Mouse (Mus musculus) lung, embryonic 15.5 days (tissue): ENCODE results near the gene Tspan4. TPM values are rescaled to one million over a fixed set of nuclear protein-coding genes. Genes with fewer than 3 reads are reported as not detected.
A peak's percentile ranks its signal among the peaks of the same experiment; 100 is the strongest.

Source experiments
- ATAC-seq: fragments of 200-750 bp; cut with Nextera tagmentation; 2 replicates; pipeline ENCODE4 v1.8.0; 2017; ENCODE audit warnings: moderate number of reproducible peaks, borderline replicate concordance; ENCODE audit not compliant: low FRiP score, low TSS enrichment; ENCODE audit errors: extremely low read depth
- H3K27ac ChIP-seq: fragments of 300-500 bp; sonication (generic); 2 replicates; pipeline ENCODE4 v1.5.1; 2015; ENCODE audit warnings: moderate library complexity, mild to moderate bottlenecking, inconsistent platforms
- H3K27me3 ChIP-seq: fragments of 300-500 bp; sonication (generic); 2 replicates; pipeline ENCODE4 v1.6.1; 2015; ENCODE audit warnings: inconsistent platforms
- H3K36me3 ChIP-seq: fragments of 300-500 bp; sonication (generic); 2 replicates; pipeline ENCODE4 v1.6.1; 2015; ENCODE audit warnings: inconsistent platforms
- H3K4me1 ChIP-seq: fragments of 300-500 bp; sonication (generic); 2 replicates; pipeline ENCODE4 v1.6.1; 2015; ENCODE audit warnings: inconsistent platforms
- H3K4me2 ChIP-seq: fragments of 300-500 bp; sonication (generic); 2 replicates; pipeline ENCODE4 v1.6.1; 2015; ENCODE audit warnings: inconsistent platforms, mild to moderate bottlenecking, moderate library complexity
- H3K4me3 ChIP-seq: fragments of 300-500 bp; sonication (generic); 2 replicates; pipeline ENCODE4 v1.5.1; 2015; ENCODE audit warnings: mild to moderate bottlenecking, inconsistent platforms
- H3K9ac ChIP-seq: fragments of 300-500 bp; sonication (generic); 2 replicates; pipeline ENCODE4 v1.6.1; 2015; ENCODE audit warnings: inconsistent platforms
- H3K9me3 ChIP-seq: fragments of 300-500 bp; sonication (generic); 2 replicates; pipeline ENCODE4 v1.6.1; 2016; ENCODE audit warnings: inconsistent platforms
- WGBS: fragments of 180-500 bp; shearing (Covaris S2); methylation state at CpG from one replicate; pipeline ENCODE4 v1.1.7; 2015; 5-methylcytosine and 5-hydroxymethylcytosine counted together
- polyA plus RNA-seq: library from polyadenylated mRNA; unstranded; fragments of >200 nt; fragmentation: Nextera tagmentation; extraction: Ambion mirVana; gene quantifications from 2 replicates; pipeline ENCODE4 v1.2.1, GENCODE M21; 2015

Tspan4 gene
- polyA plus RNA-seq, 1 experiment from 2014 or later = 96.9 TPM

DNA sequence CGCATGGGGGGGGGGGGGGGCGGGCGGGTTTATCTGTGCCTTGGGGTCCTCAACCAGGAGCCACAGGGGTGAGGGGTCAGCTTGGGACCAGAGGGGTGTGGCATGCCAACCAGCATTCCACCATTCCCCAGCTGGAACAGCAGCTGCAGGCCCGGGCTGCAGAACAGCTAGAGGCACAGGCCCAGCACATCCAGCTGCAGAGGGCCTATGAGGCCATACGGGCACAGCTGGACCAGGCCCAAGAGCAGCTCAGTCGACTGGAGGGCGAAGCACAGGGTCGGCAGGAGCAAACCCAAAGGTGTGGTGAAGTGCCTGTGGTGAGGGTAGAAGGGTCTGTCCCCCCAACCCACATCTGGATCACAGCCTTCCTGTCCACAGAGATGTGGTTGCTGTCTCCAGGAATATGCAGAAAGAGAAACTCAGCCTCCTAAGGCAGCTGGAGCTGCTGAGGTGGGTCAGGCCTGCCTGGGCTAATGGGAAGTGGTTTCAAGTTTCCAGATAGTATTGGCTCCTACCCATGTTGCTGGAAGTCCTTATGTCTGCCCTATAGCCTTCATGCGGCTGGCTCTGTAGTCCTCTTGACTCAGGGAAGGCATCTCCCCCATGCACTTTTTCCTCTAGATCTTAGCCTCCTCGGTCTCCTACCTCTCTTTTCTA, 9.5 kb upstream of the Tspan4 start:
- peak overlapping the region; percentile 48; the same call in 1 of the 2 replicates for H3K4me2 ChIP-seq
- peaks cover 45% of the 10 kb centered on the region for H3K27me3 ChIP-seq
- H3K36me3 ChIP-seq = peaks cover 13% of the 10 kb centered on the region
- ATAC-seq = no peak
- H3K4me3 ChIP-seq = no peak overlapping the region
- H3K27ac ChIP-seq = no peak overlapping the region
- H3K9me3 ChIP-seq = no peaks in the 10 kb centered on the region
- no peak overlapping the region for H3K9ac ChIP-seq
- 35% methylated on average over 10 of the region's 10 CpGs for WGBS
- H3K4me1 ChIP-seq = peaks cover 75% of the 10 kb centered on the region

DNA sequence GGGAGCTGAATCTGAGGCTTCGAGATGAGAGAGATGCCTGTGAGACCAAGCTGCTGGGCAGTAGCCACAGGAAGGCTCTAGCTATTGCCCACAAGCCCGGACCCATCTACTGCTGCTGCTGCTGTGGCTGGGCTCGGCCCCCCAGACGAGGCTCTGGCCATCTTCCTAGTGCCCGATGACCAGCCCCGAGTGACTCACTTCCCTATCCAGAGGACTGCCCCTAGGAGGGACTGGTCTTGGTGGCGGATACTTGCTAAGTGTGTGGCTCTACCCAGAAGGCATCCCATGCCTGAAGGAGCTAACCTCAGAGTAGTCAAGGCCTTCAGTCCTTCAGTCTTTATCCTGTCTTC, 9.0 kb upstream of the Tspan4 start:
- no peak overlapping the region for H3K9ac ChIP-seq
- no peak overlapping the region for H3K27ac ChIP-seq
- no peak overlapping the region for H3K4me2 ChIP-seq
- peaks cover 18% of the 10 kb centered on the region for H3K36me3 ChIP-seq
- H3K9me3 ChIP-seq = no peaks in the 10 kb centered on the region
- H3K4me3 ChIP-seq = no peak overlapping the region
- peaks cover 40% of the 10 kb centered on the region for H3K27me3 ChIP-seq
- ATAC-seq = no peak
- WGBS = 76% methylated on average over 7 of the region's 7 CpGs
- H3K4me1 ChIP-seq = peaks cover 70% of the 10 kb centered on the region

GRCm38 (mm10) chr7:141466607-141467148, 8.4 kb upstream of the Tspan4 start:
- 52% methylated on average over 10 of the region's 10 CpGs for WGBS
- Histone ChIP-seq H3K27ac (peak overlapping the region; percentile 84), H3K4me2 (peak overlapping the region; percentile 74), H3K4me1 (peaks cover 63% of the 10 kb centered on the region), H3K4me3 (peak overlapping the region; percentile 61), H3K36me3 (peaks cover 24% of the 10 kb centered on the region), H3K9ac (peak overlapping the region; percentile 68), H3K9me3 (no peaks in the 10 kb centered on the region), H3K27me3 (peaks cover 35% of the 10 kb centered on the region)
- ATAC-seq = no peak

DNA sequence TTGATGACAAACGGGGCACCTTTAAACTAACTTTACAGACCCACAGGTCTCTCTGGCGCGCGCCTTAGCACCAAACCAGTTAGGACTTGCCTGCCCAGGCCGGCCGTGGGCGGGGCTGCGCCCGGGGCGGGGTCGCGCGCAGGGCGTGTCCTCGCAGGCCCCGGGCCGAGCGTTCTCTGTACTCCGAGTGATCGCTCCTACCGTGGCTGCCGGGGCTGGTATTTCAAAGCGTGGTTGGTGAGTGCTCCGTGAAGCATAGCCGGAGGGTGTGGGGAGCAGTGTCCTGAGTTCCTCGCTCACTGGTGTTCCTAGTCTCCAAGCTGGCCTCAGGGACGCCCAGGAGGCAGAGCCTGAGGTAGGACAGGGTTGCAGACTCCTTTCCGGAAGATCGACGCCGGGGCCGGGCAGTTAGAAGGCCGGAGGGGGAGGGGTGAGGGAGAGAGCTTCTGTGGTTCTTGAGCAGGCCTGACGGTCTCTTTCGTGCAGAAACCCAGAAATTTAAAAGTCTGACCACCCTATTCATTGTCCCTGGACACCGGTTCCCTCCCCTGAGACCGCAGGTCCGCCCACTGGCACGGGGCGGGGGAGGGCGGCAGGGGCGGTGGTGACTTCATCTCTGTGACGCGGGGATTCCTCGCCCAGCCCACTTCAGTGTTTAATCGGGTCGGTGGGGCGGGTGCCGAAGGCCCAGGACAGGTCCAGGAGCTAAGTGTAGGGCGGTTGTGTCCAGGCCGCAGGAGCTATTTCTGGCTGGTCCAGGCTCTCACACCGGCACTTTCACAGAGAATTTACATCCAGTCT, 7.6 kb upstream of the Tspan4 start, which contains the start of gene Cd151:
Gene Cd151 (plus strand): TSS at position 163 of the 801 bp plus-strand sequence.
- WGBS = under 1% methylated on average over 52 of the region's 52 CpGs
- peak within 1 kb of the TSS; percentile 84 for H3K27ac ChIP-seq
- peak within 1 kb of the TSS; percentile 68 for H3K9ac ChIP-seq
- H3K36me3 ChIP-seq = peaks cover 29% of the 10 kb centered on the region
- no peaks in the 10 kb centered on the region for H3K9me3 ChIP-seq
- peak within 1 kb of the TSS; percentile 74 for H3K4me2 ChIP-seq
- H3K4me1 ChIP-seq = peaks cover 55% of the 10 kb centered on the region
- peak within 1 kb of the TSS; percentile 61 for H3K4me3 ChIP-seq
- H3K27me3 ChIP-seq = peaks cover 27% of the 10 kb centered on the region
- peak; percentile 84 for ATAC-seq

- H3K4me3 ChIP-seq = peak overlapping the region; percentile 61
- 9% methylated on average over 5 of the region's 5 CpGs for WGBS
- peaks cover 20% of the 10 kb centered on the region for H3K27me3 ChIP-seq
- H3K27ac ChIP-seq = peak overlapping the region; percentile 84
- no peak for ATAC-seq
- peak overlapping the region; percentile 74 for H3K4me2 ChIP-seq
- no peaks in the 10 kb centered on the region for H3K9me3 ChIP-seq
- H3K9ac ChIP-seq = peak overlapping the region; percentile 68
- H3K36me3 ChIP-seq = peaks cover 32% of the 10 kb centered on the region
- H3K4me1 ChIP-seq = peaks cover 53% of the 10 kb centered on the region
Observed at GRCm38 (mm10) chr7:141468164-141468521, 6.9 kb upstream of the Tspan4 start.

DNA sequence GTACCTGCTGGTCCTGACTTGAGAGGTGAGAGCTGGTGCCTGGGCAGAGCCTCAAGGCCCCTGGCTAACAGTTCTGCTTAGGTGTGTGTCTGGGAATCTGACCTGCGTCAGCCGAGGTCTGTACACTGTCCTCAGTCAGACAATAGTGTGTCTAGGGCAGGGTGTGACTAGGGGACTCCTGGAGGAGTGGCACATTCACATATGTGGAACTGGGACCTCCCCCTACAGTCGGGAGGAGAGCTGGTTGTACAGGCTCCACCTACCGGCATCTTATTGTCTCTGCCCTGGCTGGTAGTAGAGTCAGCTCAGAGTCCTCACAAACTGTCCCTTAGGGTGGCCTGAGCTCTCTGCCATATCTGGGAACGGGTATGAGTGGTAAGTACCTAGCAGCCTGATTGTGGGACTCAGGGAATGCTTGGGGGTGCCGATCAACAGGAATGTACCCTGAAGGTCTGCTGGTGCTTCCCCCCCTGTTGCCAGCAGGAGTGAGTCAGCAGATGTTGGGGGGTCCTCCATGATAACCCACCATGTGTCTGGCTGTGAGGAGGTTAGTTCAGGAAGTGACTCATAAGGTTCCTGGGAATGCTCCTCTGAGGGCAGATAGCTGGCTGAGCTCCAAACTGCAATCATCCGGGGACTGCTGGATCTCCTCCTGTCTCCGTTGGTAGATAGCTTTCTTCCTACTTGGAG, 6.4 kb upstream of the Tspan4 start:
- Histone ChIP-seq H3K4me1 (peaks cover 56% of the 10 kb centered on the region), H3K9ac (peak overlapping the region; percentile 68), H3K27ac (peak overlapping the region; percentile 84), H3K36me3 (peaks cover 32% of the 10 kb centered on the region), H3K4me3 (peak overlapping the region; percentile 61), H3K9me3 (no peaks in the 10 kb centered on the region), H3K4me2 (peak overlapping the region; percentile 74), H3K27me3 (peaks cover 15% of the 10 kb centered on the region)
- ATAC-seq = peak; percentile 66
- 2% methylated on average over 8 of the region's 8 CpGs for WGBS

GRCm38 (mm10) chr7:141469352-141469751, 5.7 kb upstream of the Tspan4 start:
- Histone ChIP-seq H3K9ac (peak overlapping the region; percentile 68), H3K27ac (peak overlapping the region; percentile 84), H3K4me3 (peak overlapping the region; percentile 61), H3K9me3 (no peaks in the 10 kb centered on the region), H3K4me1 (peaks cover 56% of the 10 kb centered on the region), H3K4me2 (peak overlapping the region; percentile 74), H3K36me3 (peaks cover 32% of the 10 kb centered on the region), H3K27me3 (peaks cover 8% of the 10 kb centered on the region)
- ATAC-seq = no peak
- WGBS = 74% methylated on average over 6 of the region's 6 CpGs

DNA sequence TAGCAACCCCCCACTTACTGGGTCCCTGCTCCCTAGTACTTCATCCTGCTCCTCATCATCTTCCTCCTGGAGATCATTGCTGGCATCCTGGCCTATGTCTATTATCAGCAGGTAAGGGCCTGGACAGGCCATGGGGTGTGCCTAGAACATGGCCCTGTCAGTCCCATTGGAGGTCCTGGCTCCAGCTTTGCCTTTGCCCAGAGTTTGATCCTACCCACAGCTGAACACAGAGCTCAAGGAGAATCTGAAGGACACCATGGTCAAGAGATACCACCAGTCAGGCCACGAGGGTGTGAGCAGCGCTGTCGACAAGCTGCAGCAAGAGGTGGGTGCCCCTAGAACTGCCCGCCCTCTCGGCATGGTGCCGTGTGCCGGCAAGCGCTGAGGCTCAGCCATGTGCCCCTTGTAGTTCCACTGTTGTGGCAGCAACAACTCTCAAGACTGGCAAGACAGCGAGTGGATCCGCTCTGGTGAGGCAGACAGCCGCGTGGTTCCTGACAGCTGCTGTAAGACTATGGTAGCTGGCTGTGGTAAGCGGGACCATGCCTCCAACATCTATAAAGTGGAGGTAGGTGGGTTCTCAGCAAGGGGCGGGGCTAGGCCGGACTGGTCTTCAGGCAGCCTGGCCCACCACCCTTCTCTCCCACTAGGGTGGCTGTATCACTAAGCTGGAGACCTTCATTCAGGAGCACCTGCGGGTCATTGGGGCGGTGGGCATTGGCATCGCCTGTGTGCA, 5.0 kb upstream of the Tspan4 start:
- Histone ChIP-seq H3K9me3 (no peaks in the 10 kb centered on the region), H3K4me2 (0 out of 2 replicates have a peak overlapping the region, but pooled peaks have one; percentile 74), H3K27me3 (peaks cover under 1% of the 10 kb centered on the region), H3K4me1 (peaks cover 50% of the 10 kb centered on the region), H3K9ac (no peak overlapping the region), H3K4me3 (no peak overlapping the region), H3K27ac (no peak overlapping the region), H3K36me3 (peaks cover 32% of the 10 kb centered on the region)
- ATAC-seq = no peak
- WGBS = 88% methylated on average over 18 of the region's 18 CpGs

DNA sequence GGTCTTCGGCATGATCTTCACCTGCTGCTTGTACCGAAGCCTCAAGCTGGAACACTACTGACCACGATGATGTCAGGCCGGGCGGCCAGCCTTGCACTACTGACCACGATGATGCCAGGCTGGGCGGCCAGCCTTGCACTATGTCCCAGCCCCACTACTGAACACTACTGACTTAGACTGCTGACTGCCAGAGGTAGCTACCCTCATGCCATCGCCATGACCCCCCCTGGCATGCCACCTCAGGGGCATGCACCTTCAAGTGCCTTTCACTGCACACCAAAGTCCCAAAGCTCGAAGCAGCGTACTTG, 4.4 kb upstream of the Tspan4 start:
- WGBS = 92% methylated on average over 10 of the region's 10 CpGs
- H3K27me3 ChIP-seq = no peaks in the 10 kb centered on the region; the same call in 1 of the 2 replicates

GRCm38 (mm10) chr7:141471236-141471635, 3.8 kb upstream of the Tspan4 start:
- H3K4me2 ChIP-seq = no peak overlapping the region
- no peak overlapping the region for H3K9ac ChIP-seq
- H3K4me3 ChIP-seq = no peak overlapping the region
- WGBS = 83% methylated on average over 1 of the region's 1 CpGs
- peaks cover 32% of the 10 kb centered on the region for H3K36me3 ChIP-seq
- no peaks in the 10 kb centered on the region for H3K9me3 ChIP-seq
- H3K27ac ChIP-seq = no peak overlapping the region
- no peak for ATAC-seq
- H3K27me3 ChIP-seq = no peaks in the 10 kb centered on the region
- peaks cover 47% of the 10 kb centered on the region for H3K4me1 ChIP-seq

More for the DNA sequence above, 4.4 kb upstream of the Tspan4 start:
- H3K4me1 ChIP-seq = peaks cover 46% of the 10 kb centered on the region
- no peak overlapping the region for H3K4me2 ChIP-seq
- no peaks in the 10 kb centered on the region for H3K9me3 ChIP-seq
- H3K27ac ChIP-seq = no peak overlapping the region
- H3K36me3 ChIP-seq = peaks cover 32% of the 10 kb centered on the region
- no peak overlapping the region for H3K9ac ChIP-seq
- no peak for ATAC-seq
- H3K4me3 ChIP-seq = no peak overlapping the region

GRCm38 (mm10) chr7:141472226-141472625, 2.8 kb upstream of the Tspan4 start:
- H3K4me1 ChIP-seq = peaks cover 46% of the 10 kb centered on the region
- H3K27me3 ChIP-seq = no peaks in the 10 kb centered on the region
- WGBS = 74% methylated on average over 6 of the region's 6 CpGs
- H3K27ac ChIP-seq = no peak overlapping the region
- no peak overlapping the region for H3K9ac ChIP-seq
- peaks cover 32% of the 10 kb centered on the region for H3K36me3 ChIP-seq
- no peak overlapping the region for H3K4me3 ChIP-seq
- H3K9me3 ChIP-seq = no peaks in the 10 kb centered on the region
- no peak for ATAC-seq
- no peak overlapping the region for H3K4me2 ChIP-seq
